Mouse (Mus musculus): ENCODE data around the gene Atp6v1g2.

Gene Atp6v1g2

DNA sequence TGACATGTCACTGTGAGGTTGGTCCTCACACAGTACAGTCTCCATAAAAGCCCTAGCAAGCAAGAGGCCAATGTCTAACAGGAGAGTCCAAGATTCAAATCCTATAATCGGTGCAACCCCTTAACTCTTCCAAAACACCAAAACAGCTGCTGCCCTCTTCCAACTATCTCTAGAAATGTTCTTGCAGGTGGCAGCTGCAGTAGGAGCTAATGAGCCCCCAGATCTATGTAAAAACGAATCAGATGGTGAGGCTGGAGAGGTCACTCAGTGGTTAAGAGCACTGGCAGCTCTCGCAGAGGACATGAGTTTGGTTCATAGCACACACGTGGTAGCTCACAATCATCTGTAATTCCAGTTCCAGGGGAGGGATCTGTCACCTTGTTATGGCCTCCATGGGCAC, 22.2 kb downstream of the Atp6v1g2 start:
- DNase-seq (ENCODE audit: low spot score): no peak

DNA sequence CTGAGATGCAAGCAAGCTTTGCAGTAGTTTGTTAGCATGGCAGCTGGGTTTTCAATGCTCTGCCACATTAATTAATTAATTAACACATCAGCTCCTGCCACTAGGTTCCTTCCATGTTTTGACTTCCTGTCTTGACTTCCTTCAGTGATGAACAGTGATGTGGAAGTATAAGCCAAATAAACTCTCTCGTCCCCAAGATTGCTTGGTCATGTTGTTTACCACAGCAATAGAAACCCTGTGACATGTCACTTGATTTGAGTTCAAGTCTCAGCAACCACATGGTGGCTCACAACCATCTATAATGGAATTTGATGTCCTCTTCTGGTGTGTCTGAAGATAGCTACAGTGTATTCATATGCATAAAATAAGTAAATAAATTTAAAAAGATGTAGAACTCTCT, 23.9 kb downstream of the Atp6v1g2 start:
- no peak for DNase-seq (ENCODE audit: low spot score)

DNA sequence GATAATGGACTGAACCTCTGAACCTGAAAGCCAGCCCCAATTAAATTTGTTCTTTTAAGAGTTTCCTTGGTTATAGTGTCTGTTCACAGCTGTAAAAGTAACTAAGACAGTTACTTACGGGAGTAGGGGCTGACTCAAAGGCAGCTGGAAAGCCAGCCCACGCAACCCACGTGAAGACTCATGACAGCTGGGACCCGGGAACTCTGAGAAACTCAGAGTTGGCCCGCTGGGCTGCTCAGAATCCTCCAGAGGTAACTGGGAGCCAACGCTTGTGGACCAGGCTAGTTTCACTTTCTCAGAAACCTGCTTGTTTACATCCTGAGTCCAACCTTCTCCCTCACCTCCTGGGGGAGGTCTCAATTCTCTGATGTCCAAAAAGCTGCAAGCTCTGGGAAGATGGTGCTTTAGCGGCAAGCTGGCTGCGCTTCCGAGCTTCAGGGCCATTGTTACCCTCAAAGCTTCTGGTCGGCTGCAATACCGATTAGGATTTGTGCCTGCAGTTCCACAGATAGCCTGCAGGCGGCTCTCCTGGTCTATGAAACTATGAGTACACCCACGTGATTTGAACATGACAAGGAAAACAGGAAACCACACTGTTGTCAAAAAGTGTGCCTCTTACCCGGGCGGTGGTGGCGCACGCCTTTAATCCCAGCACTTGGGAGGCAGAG, 24.5 kb downstream of the Atp6v1g2 start:
- DNase-seq (ENCODE audit: low spot score): peak; percentile 97

DNA sequence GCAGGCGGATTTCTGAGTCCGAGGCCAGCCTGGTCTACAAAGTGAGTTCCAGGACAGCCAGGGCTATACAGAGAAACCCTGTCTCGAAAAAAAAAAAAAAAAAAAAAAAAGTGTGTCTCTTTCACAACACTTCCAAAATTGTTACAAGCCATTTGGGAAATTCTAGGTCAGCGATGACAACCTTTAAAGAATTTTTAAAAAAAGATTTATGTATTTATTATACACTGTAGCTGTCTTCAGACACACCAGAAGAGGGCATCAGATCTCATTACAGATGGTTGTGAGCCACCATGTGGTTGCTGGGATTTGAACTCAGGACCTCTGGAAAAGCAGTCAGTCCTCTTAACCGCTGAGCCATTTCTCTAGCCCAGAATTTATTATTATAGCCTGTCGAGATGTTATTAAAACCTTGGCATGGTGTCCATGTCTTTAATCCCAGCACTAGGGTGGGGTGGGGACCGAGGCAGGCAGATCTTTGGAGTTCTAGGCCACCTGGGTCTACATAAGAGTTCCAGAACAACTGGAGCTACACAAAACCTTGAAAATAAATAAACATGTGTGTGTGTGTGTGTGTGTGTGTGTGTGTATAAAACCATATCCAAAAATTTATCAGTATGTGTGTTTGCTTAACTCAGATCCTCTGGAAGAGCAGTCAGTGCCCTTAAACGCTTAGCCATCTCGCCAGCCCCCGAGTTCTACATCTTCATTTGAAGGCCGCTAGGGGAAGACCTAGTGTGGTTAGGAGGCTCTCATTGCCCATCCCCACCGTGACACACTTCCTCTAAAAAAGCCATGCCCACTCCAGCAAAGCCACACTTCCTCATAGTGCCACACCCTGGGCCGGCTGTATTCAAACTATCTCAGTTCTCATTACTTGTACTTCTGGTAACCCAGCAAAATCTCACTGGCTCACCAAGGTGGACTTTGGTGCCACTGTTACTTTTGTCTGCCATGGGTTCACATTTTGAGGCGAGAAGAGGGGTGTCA, 25.3 kb downstream of the Atp6v1g2 start:
- DNase-seq (ENCODE audit: low spot score): peak; percentile 75

DNA sequence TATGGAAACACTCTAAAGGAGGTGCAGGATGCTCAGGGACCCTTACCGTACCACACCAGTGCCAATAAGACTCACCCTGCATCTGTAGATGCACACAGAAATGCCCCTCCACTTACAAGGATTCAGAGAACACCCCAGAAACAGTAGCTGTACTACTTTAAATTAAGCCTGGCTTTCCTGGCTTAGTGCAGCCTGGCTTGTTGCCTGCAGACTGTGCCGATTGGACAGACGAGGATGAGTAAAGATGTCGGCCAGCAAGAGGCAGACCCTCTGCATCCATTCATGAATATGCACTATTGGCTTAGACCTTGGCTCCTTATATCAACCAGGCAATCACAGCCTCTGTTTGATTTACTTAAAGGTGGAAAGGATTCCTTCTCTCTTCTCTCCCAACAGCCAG, 26.2 kb downstream of the Atp6v1g2 start:
- DNase-seq (ENCODE audit: low spot score): no peak

DNA sequence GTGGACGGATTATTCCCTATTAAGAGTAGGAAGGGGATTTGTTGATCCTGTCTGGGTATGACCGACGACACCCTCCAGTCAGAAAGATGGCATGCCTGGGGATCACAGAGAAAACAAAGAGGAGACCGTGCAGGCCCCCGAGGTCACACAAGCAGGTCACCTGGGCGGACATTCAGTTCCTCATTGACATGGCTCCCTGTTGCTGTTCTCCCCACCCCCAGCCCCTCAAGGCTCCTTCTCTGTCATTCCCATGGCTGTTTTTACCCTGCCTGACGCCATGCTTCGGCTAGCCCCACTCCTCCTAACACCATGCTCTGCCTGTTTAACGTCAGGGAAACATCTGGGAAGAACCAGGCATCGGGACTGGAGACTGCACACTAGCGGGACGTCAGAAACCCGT, 28.2 kb downstream of the Atp6v1g2 start:
- DNase-seq (ENCODE audit: low spot score): no peak

DNA sequence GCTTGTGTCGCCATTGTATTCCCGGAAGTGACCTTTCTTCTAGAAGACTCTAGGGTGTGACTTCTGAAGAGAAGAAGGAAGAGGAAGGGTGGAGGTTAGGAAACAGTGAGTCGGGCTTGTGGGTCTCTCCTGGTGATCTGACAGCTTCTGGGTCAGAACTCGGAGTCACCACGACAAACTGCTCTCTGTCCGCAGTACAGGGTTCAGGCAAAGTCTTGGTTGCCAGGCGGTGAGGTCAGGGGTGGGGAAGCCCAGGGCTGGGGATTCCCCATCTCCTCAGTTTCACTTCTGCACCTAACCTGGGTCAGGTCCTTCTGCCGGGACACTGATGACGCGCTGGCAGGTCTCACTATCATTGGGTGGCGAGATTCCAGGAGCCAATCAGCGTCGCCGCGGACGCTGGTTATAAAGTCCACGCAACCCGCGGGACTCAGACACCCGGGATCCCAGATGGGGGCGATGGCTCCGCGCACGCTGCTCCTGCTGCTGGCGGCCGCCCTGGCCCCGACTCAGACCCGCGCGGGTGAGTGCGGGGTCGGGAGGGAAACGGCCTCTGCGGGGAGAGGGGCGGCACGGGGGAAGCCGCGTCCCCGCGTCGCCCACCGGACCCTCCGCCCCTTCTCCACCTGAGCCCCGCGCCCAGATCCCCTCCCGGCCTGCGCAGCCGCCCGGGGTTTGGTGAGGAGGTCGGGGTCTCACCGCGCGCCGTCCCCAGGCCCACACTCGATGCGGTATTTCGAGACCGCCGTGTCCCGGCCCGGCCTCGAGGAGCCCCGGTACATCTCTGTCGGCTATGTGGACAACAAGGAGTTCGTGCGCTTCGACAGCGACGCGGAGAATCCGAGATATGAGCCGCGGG, 29.4 kb downstream of the Atp6v1g2 start, which contains the start of gene H2-D1:
TSS of gene H2-D1 (plus strand) at position 67 of the 859 bp plus-strand sequence.
- peak; percentile 96 for DNase-seq (ENCODE audit: low spot score)

DNA sequence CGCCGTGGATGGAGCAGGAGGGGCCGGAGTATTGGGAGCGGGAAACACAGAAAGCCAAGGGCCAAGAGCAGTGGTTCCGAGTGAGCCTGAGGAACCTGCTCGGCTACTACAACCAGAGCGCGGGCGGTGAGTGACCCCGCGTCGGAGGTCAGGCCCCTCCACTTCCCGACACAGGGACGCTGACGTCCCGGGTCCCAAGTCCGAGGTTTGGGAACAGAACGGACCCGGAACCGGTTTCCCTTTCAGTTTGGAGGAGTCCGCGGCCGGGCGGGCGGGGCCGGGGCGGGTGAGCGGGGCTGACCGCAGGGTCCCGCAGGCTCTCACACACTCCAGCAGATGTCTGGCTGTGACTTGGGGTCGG, 30.0 kb downstream of the Atp6v1g2 start:
- no peak for DNase-seq (ENCODE audit: low spot score)

DNA sequence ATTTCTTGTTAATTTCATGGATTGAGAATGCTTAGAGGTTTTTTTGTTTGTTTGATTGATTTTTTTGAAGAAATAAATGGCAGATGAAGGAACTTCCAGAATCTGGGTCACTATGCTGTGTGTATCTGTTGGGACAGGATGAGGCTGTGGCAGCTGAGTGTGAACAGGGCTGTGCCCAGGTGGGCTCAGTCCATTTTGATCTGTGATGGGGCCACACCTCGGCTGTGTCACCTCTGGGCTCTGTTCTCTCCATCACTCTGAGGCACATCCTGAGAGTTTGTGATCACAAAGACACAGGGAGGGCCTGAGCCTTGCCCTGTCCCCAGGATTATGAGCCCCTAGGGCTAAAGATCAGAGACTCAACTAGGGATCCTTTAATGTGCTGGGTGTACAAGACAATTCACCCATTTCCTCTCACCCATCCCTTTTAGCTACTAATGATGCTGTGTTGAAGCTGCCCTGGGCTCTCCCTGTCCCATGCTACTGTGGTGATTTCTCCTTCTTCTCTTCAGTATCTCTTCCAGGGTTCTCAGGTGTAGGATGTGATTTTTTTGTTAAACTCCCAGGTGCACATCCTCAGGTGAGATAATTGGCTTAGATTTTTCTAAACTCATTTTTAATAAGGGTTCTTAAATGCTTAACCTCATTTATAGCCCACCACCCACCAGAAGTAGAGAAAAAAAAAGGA, 34.1 kb downstream of the Atp6v1g2 start:
- DNase-seq (ENCODE audit: low spot score): no peak

DNA sequence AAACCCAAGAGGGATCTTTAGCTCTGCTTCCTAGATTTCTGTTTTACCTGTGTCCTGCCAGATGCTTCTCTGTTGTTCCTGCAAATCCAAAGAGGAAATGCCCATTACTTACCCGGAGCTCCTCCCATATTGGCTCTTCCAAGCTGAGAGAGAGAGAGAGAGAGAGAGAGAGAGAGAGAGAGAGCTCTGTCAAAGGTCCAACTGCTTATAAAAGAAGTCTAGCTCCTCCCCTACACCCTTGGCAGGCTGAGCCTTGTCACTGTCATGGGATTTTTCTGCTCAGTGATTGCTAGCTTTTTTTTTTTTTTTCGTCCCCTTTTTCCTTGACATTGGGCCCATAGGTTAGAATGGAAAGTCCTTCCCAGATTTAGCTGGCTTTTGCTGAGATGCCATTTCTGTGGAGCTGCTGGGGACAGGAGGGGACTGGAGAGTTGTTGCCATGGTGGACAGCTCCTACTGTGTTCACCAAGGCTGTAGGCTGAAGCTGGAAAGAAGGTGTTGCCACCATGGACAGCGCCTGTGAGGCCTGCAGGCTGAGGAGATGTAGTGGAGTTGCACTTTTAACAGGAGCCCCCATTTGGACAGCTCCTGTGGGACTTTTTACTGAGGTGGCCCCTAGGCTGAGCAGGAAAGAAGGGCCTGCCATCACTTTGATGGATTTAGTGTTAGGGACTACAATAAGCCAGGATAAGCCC, 36.3 kb downstream of the Atp6v1g2 start:
- DNase-seq (ENCODE audit: low spot score): no peak

DNA sequence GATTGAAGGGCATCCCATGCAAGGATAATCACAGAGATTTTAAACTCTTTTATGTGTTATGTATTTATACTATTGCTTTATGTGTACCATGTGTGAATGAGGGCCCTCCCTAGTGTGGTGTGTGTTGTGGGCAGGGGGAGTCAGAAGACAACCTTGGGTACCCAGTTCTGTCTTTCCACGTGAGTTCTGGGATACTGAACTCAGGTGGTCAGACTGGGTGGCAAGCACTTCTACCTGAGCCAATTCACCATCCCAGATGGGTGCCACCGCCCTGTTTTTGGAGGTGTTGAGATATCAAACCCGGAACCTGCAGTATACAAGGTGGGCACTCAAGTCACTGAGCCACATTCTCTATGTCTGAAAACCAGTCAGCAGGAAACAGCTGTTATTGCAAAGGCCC, 38.8 kb downstream of the Atp6v1g2 start:
- DNase-seq (ENCODE audit: low spot score): no peak

DNA sequence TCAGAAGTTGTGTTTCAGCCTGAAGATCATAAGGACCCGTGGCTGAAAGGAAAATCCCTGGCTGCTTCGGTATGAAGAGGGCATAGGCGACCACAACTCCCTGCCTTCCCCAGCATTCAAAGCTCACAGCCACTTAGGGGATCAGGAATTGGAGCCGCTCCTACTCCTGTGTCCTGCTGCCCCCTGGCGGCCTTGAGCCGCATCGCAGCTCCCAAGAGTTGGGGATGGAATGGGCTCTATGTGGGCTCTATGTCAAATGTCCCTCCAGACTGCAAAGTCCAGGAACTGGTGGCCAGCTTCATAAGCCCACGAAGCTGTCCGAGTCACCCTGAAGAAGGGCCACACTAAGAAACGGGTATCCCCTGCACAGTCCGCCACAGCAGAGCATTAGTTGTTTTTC, 41.3 kb downstream of the Atp6v1g2 start:
- peak; percentile 88 for DNase-seq (ENCODE audit: low spot score)

DNA sequence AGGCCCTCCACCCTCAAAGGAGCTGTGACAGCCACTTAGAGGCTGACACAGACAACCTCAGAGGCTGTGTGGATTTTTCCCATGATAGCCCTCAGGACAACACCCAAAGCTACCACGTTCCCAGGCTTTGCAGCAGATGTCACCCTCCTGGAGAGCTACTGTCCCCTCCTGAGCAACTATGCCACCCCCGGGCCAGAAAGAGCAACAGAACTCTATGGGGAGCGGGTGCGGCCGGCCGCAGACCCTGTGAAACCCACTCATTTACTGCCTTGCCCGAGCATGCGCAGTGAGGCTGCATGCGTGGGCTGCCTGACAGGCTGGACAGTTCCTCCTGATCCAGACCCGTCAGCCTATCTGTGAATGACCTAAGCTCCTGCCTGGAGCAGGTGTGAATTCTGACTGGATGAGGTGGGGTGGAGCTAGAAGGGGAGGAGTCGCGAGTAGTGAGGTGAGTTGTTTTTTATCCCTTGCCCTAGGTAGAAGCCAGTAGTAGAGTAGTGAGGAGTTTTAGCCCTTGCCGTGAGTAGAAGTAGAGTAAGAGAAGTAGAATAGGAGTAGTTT, 42.9 kb downstream of the Atp6v1g2 start:
- DNase-seq (ENCODE audit: low spot score): no peak

DNA sequence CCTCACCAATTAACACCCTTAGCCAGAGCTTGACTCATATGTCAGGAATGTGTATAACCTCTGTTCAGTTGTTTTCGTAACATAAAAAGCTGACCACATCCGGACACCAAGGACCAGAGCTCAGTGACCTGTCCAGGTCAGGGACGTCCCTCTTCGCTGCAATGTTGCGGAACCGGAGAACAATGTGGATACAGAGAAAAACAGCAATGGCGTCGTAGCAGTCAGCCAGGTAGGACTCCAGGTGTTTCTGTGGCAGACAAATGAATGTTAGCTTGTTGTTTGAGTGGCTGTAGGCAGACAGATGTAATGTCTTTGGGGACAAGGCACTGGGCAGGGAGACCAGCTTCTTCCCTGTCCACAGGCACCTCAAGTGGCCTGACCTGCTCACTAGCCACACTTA, 44.6 kb downstream of the Atp6v1g2 start:
- DNase-seq (ENCODE audit: low spot score): no peak

DNA sequence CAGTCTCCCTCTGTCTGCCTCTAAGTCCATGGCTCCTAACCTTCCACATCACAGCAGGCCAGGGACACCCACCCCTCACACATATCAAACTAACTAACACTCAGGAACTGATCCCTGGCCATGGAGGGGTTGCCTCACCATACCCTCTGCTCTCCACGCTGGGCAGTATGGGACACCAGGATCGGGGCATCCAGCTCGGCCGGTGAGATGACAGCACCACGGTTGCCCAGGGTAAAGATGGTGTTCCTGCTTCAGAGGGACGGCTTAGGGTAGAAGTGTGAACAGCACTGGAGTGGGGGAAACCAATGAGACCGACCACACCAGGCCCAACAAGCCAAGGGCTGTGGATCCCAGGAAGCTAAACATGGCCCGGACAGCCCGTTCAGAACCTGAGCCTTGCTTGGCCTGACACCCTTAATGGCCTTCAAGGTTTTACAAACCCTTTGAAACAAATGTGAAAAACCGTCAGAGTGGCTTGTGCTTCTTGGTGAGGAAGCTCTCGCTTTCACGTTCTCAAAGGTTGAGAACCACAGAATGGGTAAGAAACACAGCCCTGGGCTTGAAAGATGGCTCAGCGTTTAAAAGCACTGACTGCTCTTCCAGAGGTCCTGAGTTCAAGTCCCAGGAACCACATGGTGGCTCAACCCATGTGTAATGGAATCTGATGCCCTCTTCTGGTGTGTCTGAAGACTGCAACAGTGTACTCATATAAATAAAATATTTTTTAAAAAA, 45.7 kb downstream of the Atp6v1g2 start:
- no peak for DNase-seq (ENCODE audit: low spot score)

DNA sequence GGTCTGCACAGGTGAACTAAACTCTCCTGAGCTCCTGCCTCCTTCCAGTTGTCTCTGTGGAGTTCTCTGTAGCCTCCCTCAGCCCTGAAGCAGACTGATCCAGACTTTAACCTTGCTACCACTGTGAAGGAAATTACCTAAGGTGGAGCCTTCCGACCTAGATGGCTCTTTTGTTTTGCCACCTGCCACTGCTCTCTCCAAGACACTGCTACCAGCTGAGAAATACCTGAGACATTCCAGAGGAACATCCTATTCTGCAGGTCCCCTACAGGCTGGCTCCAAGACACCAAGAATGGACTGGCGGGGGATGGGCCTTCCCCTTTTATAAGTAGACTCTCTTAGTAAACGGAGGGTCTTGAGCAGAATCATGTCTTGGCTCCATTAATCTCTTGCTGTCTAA, 46.8 kb downstream of the Atp6v1g2 start:
- no peak for DNase-seq (ENCODE audit: low spot score)

DNA sequence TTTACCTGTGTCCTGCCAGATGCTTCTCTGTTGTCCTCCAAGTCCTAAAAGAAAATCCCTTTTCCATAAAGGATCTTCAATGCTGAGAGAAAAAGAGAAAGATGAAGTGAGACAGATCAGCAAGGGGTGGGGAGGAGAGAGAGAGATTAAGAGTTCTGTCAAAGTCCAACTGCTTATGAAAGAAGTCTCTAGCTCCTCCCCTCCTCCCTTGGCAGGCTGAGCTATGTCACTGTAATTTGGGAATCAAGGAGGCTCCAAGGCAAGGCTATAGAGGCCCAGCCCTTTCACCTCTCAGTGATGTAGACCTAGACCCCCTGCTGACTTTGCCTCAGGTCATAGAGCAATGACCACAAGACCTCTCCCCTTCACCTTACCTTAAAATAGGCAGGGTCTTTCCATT, 52.0 kb downstream of the Atp6v1g2 start:
- DNase-seq (ENCODE audit: low spot score): no peak
